Mouse (Mus musculus) forebrain, embryonic 12.5 days (tissue): ENCODE results near the gene F10. TPM values are rescaled to one million over a fixed set of nuclear protein-coding genes. Genes with fewer than 3 reads are reported as not detected.

ENCODE experiments used
- ATAC-seq: fragments of 200-750 bp; cut with Nextera tagmentation; 2 replicates; pipeline ENCODE4 v1.8.0; 2017; ENCODE audit warnings: moderate TSS enrichment; ENCODE audit not compliant: low FRiP score
- H3K27ac ChIP-seq: fragments of 300-500 bp; sonication (generic); 2 replicates; pipeline ENCODE4 v1.5.1; 2016; ENCODE audit warnings: mild to moderate bottlenecking
- H3K27me3 ChIP-seq: fragments of 300-500 bp; sonication (generic); 2 replicates; pipeline ENCODE4 v1.6.1; 2016; ENCODE audit warnings: mild to moderate bottlenecking
- H3K36me3 ChIP-seq: fragments of 300-500 bp; sonication (generic); replicated peaks from 2 replicates; pipeline ENCODE4 v1.6.1; 2016; ENCODE audit warnings: mild to moderate bottlenecking
- H3K4me1 ChIP-seq: fragments of 300-500 bp; sonication (generic); 2 replicates; pipeline ENCODE4 v1.6.1; 2016
- H3K4me2 ChIP-seq: fragments of 300-500 bp; sonication (generic); 2 replicates; pipeline ENCODE4 v1.6.1; 2016; ENCODE audit warnings: mild to moderate bottlenecking, moderate library complexity
- H3K4me3 ChIP-seq: fragments of 300-500 bp; sonication (generic); replicated peaks from 2 replicates; pipeline ENCODE4 v1.5.1; 2016; ENCODE audit warnings: mild to moderate bottlenecking
- H3K9ac ChIP-seq: fragments of 300-500 bp; sonication (generic); 2 replicates; pipeline ENCODE4 v1.6.1; 2016; ENCODE audit warnings: mild to moderate bottlenecking
- H3K9me3 ChIP-seq: fragments of 300-500 bp; sonication (generic); 2 replicates; pipeline ENCODE4 v1.6.1; 2016
- WGBS: fragments of 180-500 bp; shearing (Covaris S2); methylation state at CpG from one replicate; pipeline ENCODE4 v1.1.7; 2016; 5-methylcytosine and 5-hydroxymethylcytosine counted together
- polyA plus RNA-seq: library from polyadenylated mRNA; unstranded; fragments of >200 nt; fragmentation: Nextera tagmentation; extraction: Ambion mirVana; gene quantifications from 2 replicates; pipeline ENCODE4 v1.2.1, GENCODE M21; 2016

The F10 gene
- 0.21 and 0.22 TPM in 2 replicates for polyA plus RNA-seq

- H3K4me2 ChIP-seq = no peak within 1 kb of the TSS
- ATAC-seq = no peak
- no peaks in the 10 kb centered on the region; the same call in 1 of the 2 replicates for H3K27me3 ChIP-seq
- H3K9ac ChIP-seq = 0 out of 2 replicates have a peak within 1 kb of the TSS, but pooled peaks have one; percentile 17
- H3K4me1 ChIP-seq = 0 out of 2 replicates have a peak, but pooled peaks cover 3% of the 10 kb centered on the region
- no peaks in the 10 kb centered on the region for H3K36me3 ChIP-seq
- WGBS = 82% methylated on average over 7 of the region's 7 CpGs
- H3K4me3 ChIP-seq = no peak within 1 kb of the TSS
- H3K27ac ChIP-seq = no peak within 1 kb of the TSS
- no peaks in the 10 kb centered on the region for H3K9me3 ChIP-seq
Measured at GRCm38 (mm10) chr8:13037015-13037414, at the start of gene F10. TSS of gene F10 (plus strand) at chr8:13037308.

- Histone ChIP-seq H3K4me2 (no peak overlapping the region), H3K4me3 (no peak overlapping the region), H3K9me3 (no peaks in the 10 kb centered on the region), H3K4me1 (no peaks in the 10 kb centered on the region), H3K27me3 (no peaks in the 10 kb centered on the region), H3K9ac (no peak overlapping the region), H3K36me3 (peaks cover 22% of the 10 kb centered on the region), H3K27ac (no peak overlapping the region)
- WGBS = 89% methylated on average over 8 of the region's 8 CpGs
- no peak for ATAC-seq
Measured at GRCm38 (mm10) chr8:12987571-12987970, 49.5 kb upstream of the F10 start.

GRCm38 (mm10) chr8:12988722-12989430 is 48.2 kb upstream of the F10 start:
- Histone ChIP-seq H3K4me3 (no peak overlapping the region), H3K36me3 (peaks cover 19% of the 10 kb centered on the region), H3K9ac (no peak overlapping the region), H3K9me3 (no peaks in the 10 kb centered on the region), H3K4me1 (no peaks in the 10 kb centered on the region), H3K4me2 (no peak overlapping the region), H3K27ac (no peak overlapping the region), H3K27me3 (no peaks in the 10 kb centered on the region)
- no peak for ATAC-seq
- WGBS = 83% methylated on average over 13 of the region's 13 CpGs

GRCm38 (mm10) chr8:12991411-12991810 is 45.7 kb upstream of the F10 start:
- H3K4me2 ChIP-seq = no peak overlapping the region
- no peaks in the 10 kb centered on the region for H3K9me3 ChIP-seq
- H3K4me3 ChIP-seq = no peak overlapping the region
- no peaks in the 10 kb centered on the region for H3K27me3 ChIP-seq
- H3K36me3 ChIP-seq = peaks cover 23% of the 10 kb centered on the region
- H3K27ac ChIP-seq = no peak overlapping the region
- 88% methylated on average over 10 of the region's 10 CpGs for WGBS
- H3K4me1 ChIP-seq = no peaks in the 10 kb centered on the region
- no peak for ATAC-seq
- H3K9ac ChIP-seq = no peak overlapping the region

- no peaks in the 10 kb centered on the region for H3K4me1 ChIP-seq
- no peak overlapping the region for H3K9ac ChIP-seq
- no peak overlapping the region for H3K27ac ChIP-seq
- no peak overlapping the region for H3K4me2 ChIP-seq
- ATAC-seq = no peak
- WGBS = 81% methylated on average over 5 of the region's 5 CpGs
- no peaks in the 10 kb centered on the region for H3K27me3 ChIP-seq
- no peaks in the 10 kb centered on the region for H3K9me3 ChIP-seq
- H3K4me3 ChIP-seq = no peak overlapping the region
- peaks cover 51% of the 10 kb centered on the region for H3K36me3 ChIP-seq
Measured at GRCm38 (mm10) chr8:12994468-12994867, 42.6 kb upstream of the F10 start.

GRCm38 (mm10) chr8:12995481-12995880 is 41.6 kb upstream of the F10 start:
- H3K4me3 ChIP-seq = no peak overlapping the region
- no peaks in the 10 kb centered on the region for H3K4me1 ChIP-seq
- H3K9ac ChIP-seq = no peak overlapping the region
- no peaks in the 10 kb centered on the region for H3K9me3 ChIP-seq
- no peak overlapping the region for H3K27ac ChIP-seq
- 76% methylated on average over 5 of the region's 5 CpGs for WGBS
- H3K36me3 ChIP-seq = peaks cover 56% of the 10 kb centered on the region
- H3K4me2 ChIP-seq = no peak overlapping the region
- no peak for ATAC-seq
- no peaks in the 10 kb centered on the region for H3K27me3 ChIP-seq

GRCm38 (mm10) chr8:12996831-12997275 is 40.3 kb upstream of the F10 start:
- no peak overlapping the region for H3K9ac ChIP-seq
- H3K9me3 ChIP-seq = no peaks in the 10 kb centered on the region
- peaks cover 70% of the 10 kb centered on the region for H3K36me3 ChIP-seq
- 83% methylated on average over 8 of the region's 8 CpGs for WGBS
- no peaks in the 10 kb centered on the region for H3K27me3 ChIP-seq
- no peak overlapping the region for H3K27ac ChIP-seq
- no peaks in the 10 kb centered on the region for H3K4me1 ChIP-seq
- H3K4me3 ChIP-seq = no peak overlapping the region
- no peak overlapping the region for H3K4me2 ChIP-seq
- no peak for ATAC-seq

GRCm38 (mm10) chr8:12998331-12998730 is 38.8 kb upstream of the F10 start:
- H3K27ac ChIP-seq = no peak overlapping the region
- H3K4me2 ChIP-seq = no peak overlapping the region
- no peak for ATAC-seq
- H3K27me3 ChIP-seq = no peaks in the 10 kb centered on the region
- H3K4me1 ChIP-seq = no peaks in the 10 kb centered on the region
- H3K4me3 ChIP-seq = no peak overlapping the region
- H3K36me3 ChIP-seq = peaks cover 85% of the 10 kb centered on the region
- H3K9me3 ChIP-seq = no peaks in the 10 kb centered on the region
- H3K9ac ChIP-seq = no peak overlapping the region
- WGBS = 90% methylated on average over 8 of the region's 8 CpGs

GRCm38 (mm10) chr8:12999793-13000192 is 37.3 kb upstream of the F10 start:
- WGBS = 94% methylated on average over 9 of the region's 9 CpGs
- Histone ChIP-seq H3K36me3 (peaks cover 89% of the 10 kb centered on the region), H3K4me3 (no peak overlapping the region), H3K27ac (no peak overlapping the region), H3K27me3 (no peaks in the 10 kb centered on the region), H3K4me2 (no peak overlapping the region), H3K9me3 (no peaks in the 10 kb centered on the region), H3K4me1 (no peaks in the 10 kb centered on the region), H3K9ac (no peak overlapping the region)
- ATAC-seq = no peak

GRCm38 (mm10) chr8:13007458-13007857 is 29.6 kb upstream of the F10 start:
- Histone ChIP-seq H3K27ac (no peak overlapping the region), H3K4me1 (no peaks in the 10 kb centered on the region), H3K9me3 (no peaks in the 10 kb centered on the region), H3K4me2 (no peak overlapping the region), H3K4me3 (no peak overlapping the region), H3K27me3 (no peaks in the 10 kb centered on the region), H3K36me3 (peaks cover 97% of the 10 kb centered on the region), H3K9ac (no peak overlapping the region)
- no peak for ATAC-seq
- WGBS = 87% methylated on average over 4 of the region's 4 CpGs

- no peak overlapping the region for H3K4me2 ChIP-seq
- H3K27me3 ChIP-seq = no peaks in the 10 kb centered on the region
- no peak overlapping the region for H3K9ac ChIP-seq
- no peaks in the 10 kb centered on the region for H3K4me1 ChIP-seq
- H3K27ac ChIP-seq = no peak overlapping the region
- ATAC-seq = no peak
- no peak overlapping the region for H3K4me3 ChIP-seq
- WGBS = 69% methylated on average over 4 of the region's 4 CpGs
- peaks cover 97% of the 10 kb centered on the region for H3K36me3 ChIP-seq
- no peaks in the 10 kb centered on the region for H3K9me3 ChIP-seq
Measured at GRCm38 (mm10) chr8:13010313-13010712, 26.8 kb upstream of the F10 start.

- Histone ChIP-seq H3K27me3 (no peaks in the 10 kb centered on the region), H3K27ac (no peak overlapping the region), H3K4me3 (no peak overlapping the region), H3K4me1 (no peaks in the 10 kb centered on the region), H3K4me2 (no peak overlapping the region), H3K9ac (no peak overlapping the region), H3K36me3 (peaks cover 52% of the 10 kb centered on the region), H3K9me3 (no peaks in the 10 kb centered on the region)
- WGBS = 69% methylated on average over 4 of the region's 4 CpGs
- ATAC-seq = no peak
Measured at GRCm38 (mm10) chr8:13019560-13019959, 17.5 kb upstream of the F10 start.

- Histone ChIP-seq H3K4me2 (no peak overlapping the region), H3K4me1 (no peaks in the 10 kb centered on the region), H3K9ac (no peak overlapping the region), H3K4me3 (no peak overlapping the region), H3K27me3 (no peaks in the 10 kb centered on the region), H3K36me3 (peaks cover 30% of the 10 kb centered on the region), H3K27ac (no peak overlapping the region), H3K9me3 (no peaks in the 10 kb centered on the region)
- 96% methylated on average over 8 of the region's 8 CpGs for WGBS
- ATAC-seq = no peak
Measured at GRCm38 (mm10) chr8:13021830-13022229, 15.3 kb upstream of the F10 start.
